ENCODE assay signal across 8 mouse cellular contexts in the genomic region with DNA sequence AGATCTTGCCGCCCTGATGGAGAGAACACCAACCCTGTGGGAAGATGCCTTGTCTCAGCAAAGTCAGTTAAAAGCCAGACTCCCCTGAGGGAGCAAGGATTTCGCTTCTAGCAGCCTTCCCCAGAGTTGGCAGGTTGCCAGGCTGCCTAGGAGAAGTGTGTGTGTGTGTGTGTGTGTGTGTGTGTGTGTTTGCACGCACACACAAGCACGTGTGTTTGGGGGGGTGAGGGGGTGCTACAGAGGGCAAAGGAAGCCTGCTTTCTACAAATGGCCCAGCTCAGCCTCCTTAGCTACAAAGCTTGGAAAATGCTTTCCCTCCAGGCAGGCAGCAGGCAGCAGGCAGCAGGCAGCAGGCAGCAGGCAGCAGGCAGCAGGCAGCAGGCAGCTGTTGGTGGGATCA. TPM values are rescaled to one million over a fixed set of nuclear protein-coding genes. Genes with fewer than 3 reads are reported as not detected.
DNase-seq lines count a peak whose midpoint lies in the region; ATAC-seq and TF ChIP-seq lines count a peak whose summit lies in the region.

No protein-coding gene starts in this region.

- H3K9ac ChIP-seq in CH12.LX (ENCODE audit: insufficient read depth, low read depth) = peak overlapping the region; percentile 53
- H3K9ac ChIP-seq in hindbrain, embryonic 13.5 days = peak overlapping the region; percentile 26
- H3K9ac ChIP-seq in liver, adult 2 months (ENCODE audit: low read depth, low read length) = no peak overlapping the region
- H3K9ac ChIP-seq in neural tube, embryonic 12.5 days = 0 out of 2 replicates have a peak overlapping the region, but pooled peaks have one; percentile 6

- H3K27ac ChIP-seq in gastrocnemius, adult 2 months = no peak overlapping the region
- H3K27ac ChIP-seq in CH12.LX (ENCODE audit: insufficient read depth, low read depth) = peak overlapping the region; percentile 99
- H3K27ac ChIP-seq in embryonic facial prominence, embryonic 10.5 days (replicated peaks) = peak overlapping the region; percentile 72
- peak overlapping the region; percentile 70 for H3K27ac ChIP-seq in hindbrain, embryonic 13.5 days
- peak overlapping the region; percentile 16 for H3K27ac ChIP-seq in liver, adult 2 months (replicated peaks; ENCODE audit: insufficient read depth, low read depth, low read length)
- H3K27ac ChIP-seq in neural tube, embryonic 12.5 days = 0 out of 2 replicates have a peak overlapping the region, but pooled peaks have one; percentile 39

- DNase-seq in gastrocnemius, postnatal 4 days (ENCODE audit: low spot score in 2 of 2) = peak; percentile 42 to 62
- no peak for DNase-seq in gastrocnemius, adult 2 months
- no peak for DNase-seq in CH12.LX (ENCODE audit: extremely low read depth)
- peak; percentile 63 for DNase-seq in embryonic facial prominence, embryonic 10.5 days (ENCODE audit: low spot score)
- DNase-seq in liver, adult 2 months (ENCODE audit: extremely low read depth, low read depth, low spot score) = peak; percentile 20

- no peak for TF ChIP-seq POLR2A in CH12.LX (IDR thresholded peaks at IDR 0.05; ENCODE audit: low read depth, low read length)
- no peak for TF ChIP-seq POLR2A in liver, adult 2 months (IDR thresholded peaks at IDR 0.05; ENCODE audit: extremely low read depth, insufficient read depth, low read length)

- TF ChIP-seq EP300 in CH12.LX (IDR thresholded peaks at IDR 0.05; ENCODE audit: low read length) = no peak

- peaks cover 57 to 94% of the 10 kb centered on the region in 2 experiments for H3K4me1 ChIP-seq in CH12.LX (ENCODE audit: control insufficient read depth in 1 of 2, insufficient read depth in 2 of 2)
- H3K4me1 ChIP-seq in embryonic facial prominence, embryonic 10.5 days = peaks cover 100% of the 10 kb centered on the region
- H3K4me1 ChIP-seq in hindbrain, embryonic 13.5 days (replicated peaks) = peaks cover 100% of the 10 kb centered on the region
- peaks cover 10% of the 10 kb centered on the region for H3K4me1 ChIP-seq in liver, adult 2 months (ENCODE audit: control insufficient read depth, insufficient read depth, low read length)
- H3K4me1 ChIP-seq in neural tube, embryonic 12.5 days = peaks cover 98% of the 10 kb centered on the region

- peaks cover 0 to 11% of the 10 kb centered on the region in 2 experiments for H3K36me3 ChIP-seq in CH12.LX (replicated peaks in 1 of 2; ENCODE audit: control insufficient read depth in 1 of 2, insufficient read depth in 1 of 2, low read length in 1 of 2)
- H3K36me3 ChIP-seq in embryonic facial prominence, embryonic 10.5 days (replicated peaks) = no peaks in the 10 kb centered on the region
- H3K36me3 ChIP-seq in hindbrain, embryonic 13.5 days = peaks cover 4% of the 10 kb centered on the region; the same call in 1 of the 2 replicates
- H3K36me3 ChIP-seq in liver, adult 2 months (ENCODE audit: control insufficient read depth, insufficient read depth, low read length) = no peaks in the 10 kb centered on the region
- no peaks in the 10 kb centered on the region for H3K36me3 ChIP-seq in neural tube, embryonic 12.5 days

- WGBS in embryonic facial prominence, embryonic 10.5 days = 11% methylated on average over 4 of the region's 4 CpGs
- 4% methylated on average over 4 of the region's 4 CpGs for WGBS in hindbrain, embryonic 13.5 days
- 11% methylated on average over 4 of the region's 4 CpGs for WGBS in liver, adult 2 months
- 5% methylated on average over 4 of the region's 4 CpGs for WGBS in neural tube, embryonic 12.5 days

- H3K9me3 ChIP-seq in CH12.LX (replicated peaks; ENCODE audit: low read length) = no peaks in the 10 kb centered on the region
- H3K9me3 ChIP-seq in embryonic facial prominence, embryonic 10.5 days = no peaks in the 10 kb centered on the region
- H3K9me3 ChIP-seq in hindbrain, embryonic 13.5 days = no peaks in the 10 kb centered on the region
- no peaks in the 10 kb centered on the region for H3K9me3 ChIP-seq in neural tube, embryonic 12.5 days

- no peak for TF ChIP-seq RAD21 in CH12.LX (IDR thresholded peaks at IDR 0.05; ENCODE audit: low read depth, low read length)

- H3K4me2 ChIP-seq in CH12.LX (ENCODE audit: insufficient read depth, low read depth, poor library complexity, severe bottlenecking) = peak overlapping the region; percentile 52
- H3K4me2 ChIP-seq in hindbrain, embryonic 13.5 days = peak overlapping the region; percentile 82
- peak overlapping the region; percentile 75 for H3K4me2 ChIP-seq in neural tube, embryonic 12.5 days (replicated peaks)

- H3K79me2 ChIP-seq in CH12.LX (replicated peaks; ENCODE audit: control insufficient read depth, extremely low read depth, insufficient read depth, poor library complexity, severe bottlenecking) = peaks cover 34% of the 10 kb centered on the region
- H3K79me2 ChIP-seq in liver, adult 2 months (ENCODE audit: control insufficient read depth, insufficient read depth, low read length) = no peaks in the 10 kb centered on the region

- in situ Hi-C loops in CH12.LX (cut with MboI; ENCODE audit: low pct_ligation_motif_present, low pct_unique_long_range_greater_than_20kb, low sequenced_read_pairs) = loop anchor here (10.0 kb wide), 1 partner anchor 373 kb away; the partner anchor contains the start of gene Phlda3

- no peak overlapping the region for H3K4me3 ChIP-seq in gastrocnemius, adult 2 months
- H3K4me3 ChIP-seq in CH12.LX (replicated peaks in 1 of 3; ENCODE audit: low read depth in 2 of 3, low read length in 2 of 3, poor library complexity in 1 of 3) = peak overlapping the region in 2 of 3 experiments; percentile 25 to 46
- H3K4me3 ChIP-seq in embryonic facial prominence, embryonic 10.5 days = peak overlapping the region; percentile 26; the same call in 1 of the 2 replicates
- peak overlapping the region; percentile 8; the same call in 1 of the 2 replicates for H3K4me3 ChIP-seq in hindbrain, embryonic 13.5 days
- no peak overlapping the region for H3K4me3 ChIP-seq in liver, adult 2 months (ENCODE audit: insufficient read depth, low read depth, low read length)
- no peak overlapping the region for H3K4me3 ChIP-seq in neural tube, embryonic 12.5 days

- TF ChIP-seq CTCF in gastrocnemius, adult 2 months (IDR thresholded peaks at IDR 0.05) = no peak
- TF ChIP-seq CTCF in CH12.LX (conservative IDR thresholded peaks at IDR 0.05 in 1 of 2, IDR thresholded peaks at IDR 0.05 in 1 of 2; ENCODE audit: low read depth in 2 of 2, low read length in 2 of 2) = no peak
- no peak for TF ChIP-seq CTCF in liver, adult 2 months (IDR thresholded peaks at IDR 0.05; ENCODE audit: low read depth, low read length)

- H3K27me3 ChIP-seq in CH12.LX (replicated peaks) = no peaks in the 10 kb centered on the region
- H3K27me3 ChIP-seq in embryonic facial prominence, embryonic 10.5 days (replicated peaks; ENCODE audit: low read depth, poor library complexity, severe bottlenecking) = peaks cover 29% of the 10 kb centered on the region
- H3K27me3 ChIP-seq in hindbrain, embryonic 13.5 days = no peaks in the 10 kb centered on the region
- H3K27me3 ChIP-seq in liver, adult 2 months (ENCODE audit: control insufficient read depth, insufficient read depth, low read length) = no peaks in the 10 kb centered on the region
- no peaks in the 10 kb centered on the region; the same call in 1 of the 2 replicates for H3K27me3 ChIP-seq in neural tube, embryonic 12.5 days (replicated peaks)

- dilution Hi-C loops in CH12.LX (cut with MboI; ENCODE audit: extremely low pct_ligation_motif_present, extremely low pct_unique_long_range_greater_than_20kb, low sequenced_read_pairs) = no loop called here

- ATAC-seq in hindbrain, embryonic 13.5 days (ENCODE audit: low FRiP score) = no peak
- 0 out of 2 replicates have a peak, but pooled peaks have one; percentile 1 for ATAC-seq in neural tube, embryonic 12.5 days (ENCODE audit: low FRiP score, low read depth)
- no peak for ATAC-seq in activated CD4-positive, CD25-positive, alpha-beta regulatory T cell, adult 4 months

- intact Hi-C loops in gastrocnemius, adult 2 months (cut with DNase I) = no loop called here

TF ChIP-seq in CH12.LX, 34 proteins besides CTCF, POLR2A, EP300 and RAD21:
- TF ChIP-seq PAX5 (IDR thresholded peaks at IDR 0.05; ENCODE audit: low read length) (no peak), ETS1 (conservative IDR thresholded peaks at IDR 0.05; ENCODE audit: low read depth, low read length) (peak; percentile 34; the same call in 1 of the 2 replicates), BHLHE40 (IDR thresholded peaks at IDR 0.05; ENCODE audit: low read depth, low read length) (peak; percentile 89)

RNA-seq across cellular contexts. Expression of gene Kif21b, which starts 6.4 kb away (rescaled TPM):
- 1 to 10 TPM; 1.9 TPM for total RNA-seq in gastrocnemius, postnatal 4 days (2021)
- total RNA-seq in gastrocnemius, adult 2 months (2021) = under 1 TPM; 0.46 to 0.47 TPM
- total RNA-seq in CH12.LX (2012; rRNA removed) (21.1 and 26.2 TPM in 2 replicates), CH12.LX (2014; rRNA removed) (6.0 and 7.3 TPM in 2 replicates)
- 22.6 and 32.4 TPM in 2 replicates for polyA plus RNA-seq in CH12.LX (2012; ENCODE audit: insufficient read length, low read depth)
- polyA plus RNA-seq in embryonic facial prominence, embryonic 10.5 days (2016; fragmentation: Nextera tagmentation; extraction: Ambion mirVana) = 6.5 and 7.3 TPM in 2 replicates
- 43.7 and 44.2 TPM in 2 replicates for polyA plus RNA-seq in hindbrain, embryonic 13.5 days (2015; fragmentation: Nextera tagmentation; extraction: Ambion mirVana)
- 0.74 and 0.94 TPM in 2 replicates for total RNA-seq in liver, adult 2 months (2014; rRNA removed)
- 0.82 and 1.5 TPM in 2 replicates for polyA plus RNA-seq in liver, adult 2 months (2012; rRNA removed)
- 35.9 and 37.1 TPM in 2 replicates for polyA plus RNA-seq in neural tube, embryonic 12.5 days (2016; fragmentation: Nextera tagmentation; extraction: Ambion mirVana)
- 10 to 100 TPM; 26.6 to 31.2 TPM for polyA plus RNA-seq in activated CD4-positive, CD25-positive, alpha-beta regulatory T cell, adult 4 months (2017; shearing (Covaris generic))

Comparison
In these comparisons a context has a peak if more than half of its experiments do, and no peak if none do; other contexts are left out.
1. DNase-seq: peak in gastrocnemius, postnatal 4 days (2 of 2), embryonic facial prominence, embryonic 10.5 days (single experiment) and liver, adult 2 months (single experiment); none in gastrocnemius, adult 2 months (single experiment) and CH12.LX (single experiment).
2. H3K4me3 ChIP-seq: peak in CH12.LX (2 of 3), embryonic facial prominence, embryonic 10.5 days (single experiment) and hindbrain, embryonic 13.5 days (single experiment); none in gastrocnemius, adult 2 months (single experiment), liver, adult 2 months (single experiment) and neural tube, embryonic 12.5 days (single experiment).
3. Peak in every context shown above with its lines, with median percentiles within 50 percentile points of each other: H3K4me2 ChIP-seq.